Mouse (Mus musculus): ENCODE data around the gene Krt28.

GRCm38 (mm10) chr11:99396034-99396433 is 21.3 kb upstream of the Krt28 start:
- no peak for TF ChIP-seq FLI1 (IDR thresholded peaks at IDR 0.05; ENCODE audit: low read length)
- TF ChIP-seq GATA1 (IDR thresholded peaks at IDR 0.05; ENCODE audit: borderline replicate concordance, low read length), result no peak
